In the genomic region with DNA sequence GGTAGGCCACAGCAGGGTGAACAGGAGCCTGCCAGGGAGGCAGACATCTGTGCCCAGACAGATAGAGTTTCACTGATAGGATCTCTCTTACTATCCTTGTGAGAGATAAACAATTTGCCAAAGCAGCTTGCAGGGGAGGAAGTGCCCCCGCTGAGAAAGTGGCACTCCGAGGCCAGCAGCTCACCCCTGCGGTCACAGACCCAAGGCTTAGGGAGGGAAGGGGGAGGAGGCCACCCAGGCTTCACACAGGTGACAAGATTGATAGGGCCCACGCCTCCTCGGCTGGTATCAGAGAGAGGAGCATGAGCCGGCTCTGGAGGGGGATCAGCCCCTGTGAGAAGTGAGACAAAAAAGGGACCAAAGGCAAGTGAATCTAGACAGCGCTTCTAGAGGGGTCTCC, we compare ENCODE assay signal across 13 mouse cellular contexts.
DNase-seq lines count a peak whose midpoint lies in the region; ATAC-seq lines count a peak whose summit lies in the region.
"Had no signal": no experiment of that assay in that cellular context is flagged by ENCODE, and none has a peak within 500 bp of the region (broad histone marks: within the 10 kb centered on the region; RNA-seq: fewer than 3 reads in every experiment).

No protein-coding gene starts in this region.

- 0 out of 2 replicates have a peak, but pooled peaks cover 3% of the 10 kb centered on the region for H3K27me3 ChIP-seq in kidney, embryonic 16.5 days (ENCODE audit: insufficient read depth, low read length)
- H3K27me3 ChIP-seq: Patski had no signal

- H3K4me1 ChIP-seq in kidney, embryonic 16.5 days (ENCODE audit: insufficient read depth, low read length): peaks cover 7% of the 10 kb centered on the region

- no peak overlapping the region for H3K9ac ChIP-seq in kidney, embryonic 16.5 days (replicated peaks; ENCODE audit: low read length)
- H3K9ac ChIP-seq: limb, embryonic 12.5 days had no signal

- no peak overlapping the region for H3K27ac ChIP-seq in kidney, embryonic 16.5 days (ENCODE audit: low read length)
- H3K27ac ChIP-seq: heart, adult 2 months; limb, embryonic 12.5 days; macrophage had no signal

- no peak overlapping the region for H3K4me3 ChIP-seq in kidney, embryonic 16.5 days (ENCODE audit: low read length)
- H3K4me3 ChIP-seq: heart, adult 2 months; limb, embryonic 12.5 days had no signal

- WGBS in kidney, embryonic 16.5 days: 7% methylated on average over 7 of the region's 7 CpGs

- H3K9me3 ChIP-seq in kidney, embryonic 16.5 days (ENCODE audit: low read length): no peaks in the 10 kb centered on the region
- H3K9me3 ChIP-seq: limb, embryonic 12.5 days had no signal

- ATAC-seq in kidney, embryonic 16.5 days (ENCODE audit: low FRiP score, low TSS enrichment): peak; percentile 74; the same call in 1 of the 2 replicates
- ATAC-seq: Patski had no signal

- H3K36me3 ChIP-seq in kidney, embryonic 16.5 days (ENCODE audit: insufficient read depth, low read length): no peaks in the 10 kb centered on the region
- H3K36me3 ChIP-seq: limb, embryonic 12.5 days had no signal

- H3K4me2 ChIP-seq in kidney, embryonic 16.5 days (replicated peaks; ENCODE audit: low read depth, low read length): no peak overlapping the region; the same call in 1 of the 2 replicates
- H3K4me2 ChIP-seq: limb, embryonic 12.5 days had no signal

- DNase-seq in cerebellum, adult 11-12 months: peak; percentile 17
- DNase-seq in cerebellum, adult 11 months: no peak
- DNase-seq in kidney, postnatal 14 days: no peak
- DNase-seq in embryo, embryonic 9.5 days (ENCODE audit: extremely low spot score): peak; percentile 50
- DNase-seq in retina, postnatal 1 day: peak; percentile 35
- DNase-seq in urinary bladder, postnatal 4 days (ENCODE audit: low spot score in 2 of 2): no peak
- no peak for DNase-seq in left cerebral cortex, adult 18-20 months (ENCODE audit: low spot score in 2 of 2)
- DNase-seq: kidney, adult 2 months had no signal

Comparison
In these comparisons a context has a peak if more than half of its experiments do, and no peak if none do; other contexts are left out.
1. DNase-seq: peak in cerebellum, adult 11-12 months (single experiment), embryo, embryonic 9.5 days (single experiment) and retina, postnatal 1 day (single experiment); none in cerebellum, adult 11 months (single experiment), kidney, postnatal 14 days (single experiment), urinary bladder, postnatal 4 days (0 of 2) and left cerebral cortex, adult 18-20 months (0 of 2).